Mouse (Mus musculus) lung, embryonic 14.5 days (tissue): ENCODE data around the gene Slc26a10. TPM values are rescaled to one million over a fixed set of nuclear protein-coding genes. Genes with fewer than 3 reads are reported as not detected.
A peak's percentile ranks its signal among the peaks of the same experiment; 100 is the strongest.

Experiments used
- ATAC-seq: fragments of 200-750 bp; cut with Nextera tagmentation; 2 replicates; pipeline ENCODE4 v1.8.0; 2017; ENCODE audit warnings: mild to moderate bottlenecking, moderate TSS enrichment, moderate library complexity; ENCODE audit not compliant: insufficient read depth
- DNase-seq: peaks from one replicate; pipeline ENCODE4 v3.0.0-alpha.2; 2015
- H3K27ac ChIP-seq: fragments of 300-500 bp; sonication (generic); 2 replicates; pipeline ENCODE4 v1.5.1; 2014; ENCODE audit warnings: low read depth, mild to moderate bottlenecking, moderate library complexity
- H3K27me3 ChIP-seq: fragments of 300-500 bp; sonication (generic); 2 replicates; pipeline ENCODE4 v1.6.1; 2014; ENCODE audit warnings: low read length, control low read depth; ENCODE audit not compliant: insufficient read depth
- H3K36me3 ChIP-seq: fragments of 300-500 bp; sonication (generic); 2 replicates; pipeline ENCODE4 v1.6.1; 2014; ENCODE audit warnings: control low read depth; ENCODE audit not compliant: insufficient read depth
- H3K4me1 ChIP-seq: fragments of 300-500 bp; sonication (generic); 2 replicates; pipeline ENCODE4 v1.6.1; 2014; ENCODE audit warnings: antibody characterized with exemption, control low read depth; ENCODE audit not compliant: insufficient read depth
- H3K4me2 ChIP-seq: fragments of 300-500 bp; sonication (generic); 2 replicates; pipeline ENCODE4 v1.6.1; 2014; ENCODE audit warnings: mild to moderate bottlenecking
- H3K4me3 ChIP-seq: fragments of 300-500 bp; sonication (generic); 2 replicates; pipeline ENCODE4 v1.5.1; 2014; ENCODE audit warnings: low read depth, low read length
- H3K9ac ChIP-seq: fragments of 300-500 bp; sonication (generic); 2 replicates; pipeline ENCODE4 v1.6.1; 2014
- H3K9me3 ChIP-seq: fragments of 300-500 bp; sonication (generic); 2 replicates; pipeline ENCODE4 v1.6.1; 2016; ENCODE audit warnings: low read depth, low read length, control low read depth
- CTCF ChIP-seq: IDR thresholded peaks from 2 replicates; pipeline ENCODE4 v1.5.1; 2016; ENCODE audit warnings: antibody characterized with exemption, low read depth
- WGBS: fragments of 180-500 bp; shearing (Covaris S2); extraction: QIAGEN DNeasy Blood & Tissue Kit; methylation state at CpG from one replicate; pipeline ENCODE4 v1.1.7; 2014; 5-methylcytosine and 5-hydroxymethylcytosine counted together
- polyA plus RNA-seq: library from polyadenylated mRNA; unstranded; fragments of >200 nt; fragmentation: Nextera tagmentation; extraction: Ambion mirVana; gene quantifications from 2 replicates; pipeline ENCODE4 v1.2.1, GENCODE M21; 2014

The Slc26a10 gene
- polyA plus RNA-seq, 1 experiment from 2014 or later, result 0.09 TPM

DNA sequence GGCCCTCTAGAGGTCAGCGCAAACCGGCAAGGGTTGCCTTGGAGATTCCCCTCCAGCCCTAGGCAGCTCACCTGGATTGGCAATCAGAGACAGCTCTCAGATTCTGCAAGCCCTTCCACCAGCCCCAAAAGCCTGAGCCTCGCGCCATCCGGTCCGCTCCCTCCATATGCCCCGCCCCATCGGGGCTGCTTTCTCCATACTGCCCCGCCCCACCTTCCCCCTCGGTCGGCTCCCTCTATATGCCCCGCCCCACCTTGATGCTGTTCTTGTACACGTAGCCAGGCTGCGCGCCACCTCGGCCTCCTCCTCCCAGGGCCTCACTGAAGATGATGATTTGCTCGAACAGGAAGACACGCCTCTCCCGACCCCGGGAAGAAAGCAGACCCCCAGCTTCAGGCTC is 3.3 kb upstream of the Slc26a10 start:
- Histone ChIP-seq H3K27me3 (peaks cover 24% of the 10 kb centered on the region), H3K4me3 (no peak overlapping the region), H3K9ac (no peak overlapping the region), H3K4me1 (peaks cover 3% of the 10 kb centered on the region; the same call in 1 of the 2 replicates), H3K36me3 (peaks cover 36% of the 10 kb centered on the region), H3K9me3 (no peaks in the 10 kb centered on the region), H3K27ac (no peak overlapping the region), H3K4me2 (peak overlapping the region; percentile 19; the same call in 1 of the 2 replicates)
- ATAC-seq (no peak), DNase-seq (no peak)
- 22% methylated on average over 20 of the region's 20 CpGs for WGBS
- no peak for TF ChIP-seq CTCF

GRCm38 (mm10) chr10:127182624-127183023 is 2.2 kb upstream of the Slc26a10 start:
- 78% methylated on average over 4 of the region's 4 CpGs for WGBS
- Histone ChIP-seq H3K27ac (no peak overlapping the region), H3K9ac (no peak overlapping the region), H3K4me3 (no peak overlapping the region), H3K4me2 (no peak overlapping the region), H3K36me3 (peaks cover 36% of the 10 kb centered on the region), H3K4me1 (peaks cover 9% of the 10 kb centered on the region), H3K27me3 (peaks cover 36% of the 10 kb centered on the region), H3K9me3 (no peaks in the 10 kb centered on the region)
- DNase-seq (no peak), ATAC-seq (no peak)
- no peak for TF ChIP-seq CTCF

- Histone ChIP-seq H3K27me3 (peaks cover 46% of the 10 kb centered on the region), H3K9me3 (no peaks in the 10 kb centered on the region), H3K9ac (no peak overlapping the region), H3K27ac (no peak overlapping the region), H3K36me3 (peaks cover 30% of the 10 kb centered on the region), H3K4me3 (no peak overlapping the region), H3K4me2 (no peak overlapping the region), H3K4me1 (peaks cover 9% of the 10 kb centered on the region)
- ATAC-seq (no peak), DNase-seq (no peak)
- no peak for TF ChIP-seq CTCF
- 52% methylated on average over 6 of the region's 6 CpGs for WGBS
Observed at GRCm38 (mm10) chr10:127181566-127181965, 1.1 kb upstream of the Slc26a10 start.

GRCm38 (mm10) chr10:127180695-127181047 is 226 bp upstream of the Slc26a10 start:
- Histone ChIP-seq H3K36me3 (peaks cover 26% of the 10 kb centered on the region; the same call in 1 of the 2 replicates), H3K9ac (no peak overlapping the region), H3K9me3 (no peaks in the 10 kb centered on the region), H3K4me2 (no peak overlapping the region), H3K4me3 (no peak overlapping the region), H3K27ac (no peak overlapping the region), H3K4me1 (peaks cover 9% of the 10 kb centered on the region), H3K27me3 (peaks cover 47% of the 10 kb centered on the region)
- ATAC-seq (no peak), DNase-seq (no peak)
- WGBS, result 30% methylated on average over 3 of the region's 3 CpGs
- TF ChIP-seq CTCF, result no peak

- no peak for TF ChIP-seq CTCF
- Histone ChIP-seq H3K4me1 (peaks cover 9% of the 10 kb centered on the region), H3K27me3 (peaks cover 47% of the 10 kb centered on the region), H3K36me3 (peaks cover 9% of the 10 kb centered on the region; the same call in 1 of the 2 replicates), H3K9ac (no peak overlapping the region), H3K27ac (no peak overlapping the region), H3K4me3 (peak overlapping the region; percentile 27), H3K9me3 (no peaks in the 10 kb centered on the region), H3K4me2 (peak overlapping the region; percentile 62)
- ATAC-seq, result no peak
- 5% methylated on average over 41 of the region's 41 CpGs for WGBS
- DNase-seq, result no peak
Observed at GRCm38 (mm10) chr10:127178286-127179027, 2.0 kb downstream of the Slc26a10 start.

GRCm38 (mm10) chr10:127177719-127178118 is 2.7 kb downstream of the Slc26a10 start:
- TF ChIP-seq CTCF, result peak; percentile 91
- 0 out of 2 replicates have a peak, but pooled peaks cover 4% of the 10 kb centered on the region for H3K36me3 ChIP-seq
- H3K27ac ChIP-seq, result no peak overlapping the region
- H3K9ac ChIP-seq, result no peak overlapping the region
- H3K9me3 ChIP-seq, result no peaks in the 10 kb centered on the region
- DNase-seq (peak; percentile 96), ATAC-seq (peak; percentile 75)
- peak overlapping the region; percentile 62 for H3K4me2 ChIP-seq
- under 1% methylated on average over 23 of the region's 23 CpGs for WGBS
- peak overlapping the region; percentile 27 for H3K4me3 ChIP-seq
- H3K4me1 ChIP-seq, result peaks cover 9% of the 10 kb centered on the region
- peaks cover 47% of the 10 kb centered on the region for H3K27me3 ChIP-seq

- Histone ChIP-seq H3K4me3 (peak overlapping the region; percentile 27; the same call in 1 of the 2 replicates), H3K27ac (no peak overlapping the region), H3K9ac (no peak overlapping the region), H3K9me3 (no peaks in the 10 kb centered on the region), H3K4me2 (peak overlapping the region; percentile 62), H3K4me1 (peaks cover 9% of the 10 kb centered on the region), H3K27me3 (peaks cover 47% of the 10 kb centered on the region), H3K36me3 (no peaks in the 10 kb centered on the region)
- WGBS, result 14% methylated on average over 9 of the region's 9 CpGs
- TF ChIP-seq CTCF, result no peak
- ATAC-seq (no peak), DNase-seq (no peak)
Observed at GRCm38 (mm10) chr10:127177235-127177634, 3.2 kb downstream of the Slc26a10 start.
